Mouse (Mus musculus): ENCODE data around the gene Ocrl.

- TF ChIP-seq POLR2A (IDR thresholded peaks at IDR 0.05; ENCODE audit: borderline replicate concordance, insufficient read depth, low read length) (no peak), CTCF (IDR thresholded peaks at IDR 0.05; ENCODE audit: borderline replicate concordance, insufficient read depth, low read depth, low read length) (no peak)
Measured at GRCm38 (mm10) chrX:47913543-47913938, 1.4 kb downstream of the Ocrl start.

All from cerebellum, adult 2 months (tissue).